16 mouse cellular contexts compared by ENCODE assay signal in genomic region chr19:38316602-38317313, GRCm38 (mm10). TPM values are rescaled to one million over a fixed set of nuclear protein-coding genes. Genes with fewer than 3 reads are reported as not detected.
A peak's percentile ranks its signal among the peaks of the same experiment; 100 is the strongest.
DNase-seq lines count a peak whose midpoint lies in the region; ATAC-seq and TF ChIP-seq lines count a peak whose summit lies in the region.
"Had no signal": no experiment of that assay in that cellular context is flagged by ENCODE, and none has a peak within 500 bp of the region (broad histone marks: within the 10 kb centered on the region; RNA-seq: fewer than 3 reads in every experiment).

No protein-coding gene starts in this region.

- ATAC-seq in heart, embryonic 12.5 days (ENCODE audit: insufficient number of reproducible peaks, low FRiP score): no peak
- ATAC-seq: intestine, postnatal 0 days; liver, embryonic 12.5 days had no signal

- TF ChIP-seq EP300 in heart, adult 2 months (IDR thresholded peaks at IDR 0.05; ENCODE audit: insufficient read depth, low read depth, low read length): peak; percentile 64; the same call in 1 of the 2 replicates

- no peak overlapping the region for H3K9ac ChIP-seq in heart, adult 2 months (ENCODE audit: low read depth, low read length)
- H3K9ac ChIP-seq in heart, embryonic 12.5 days: no peak overlapping the region
- H3K9ac ChIP-seq: liver, embryonic 12.5 days had no signal

- WGBS in heart, adult 2 months: 57% methylated on average over 6 of the region's 6 CpGs
- WGBS in heart, embryonic 12.5 days: 68% methylated on average over 6 of the region's 6 CpGs
- 90% methylated on average over 6 of the region's 6 CpGs for WGBS in forebrain, embryonic 10.5 days

- H3K4me2 ChIP-seq in heart, embryonic 12.5 days: no peak overlapping the region
- H3K4me2 ChIP-seq: liver, embryonic 12.5 days had no signal

- H3K36me3 ChIP-seq in heart, adult 2 months (ENCODE audit: control insufficient read depth, insufficient read depth, low read length): no peaks in the 10 kb centered on the region
- H3K36me3 ChIP-seq in heart, embryonic 12.5 days: no peaks in the 10 kb centered on the region
- H3K36me3 ChIP-seq in forebrain, embryonic 10.5 days (replicated peaks): no peaks in the 10 kb centered on the region
- H3K36me3 ChIP-seq: hindbrain, embryonic 10.5 days; liver, embryonic 12.5 days had no signal

- peak overlapping the region; percentile 28; the same call in 1 of the 2 replicates for H3K27ac ChIP-seq in heart, adult 2 months
- no peak overlapping the region for H3K27ac ChIP-seq in heart, embryonic 12.5 days (ENCODE audit: poor library complexity, severe bottlenecking)
- no peak overlapping the region for H3K27ac ChIP-seq in forebrain, embryonic 10.5 days
- H3K27ac ChIP-seq: hindbrain, embryonic 10.5 days; liver, embryonic 12.5 days had no signal

- H3K9me3 ChIP-seq in heart, embryonic 12.5 days (replicated peaks): 0 out of 2 replicates have a peak, but pooled peaks cover 5% of the 10 kb centered on the region
- peaks cover 5% of the 10 kb centered on the region; the same call in 1 of the 2 replicates for H3K9me3 ChIP-seq in forebrain, embryonic 10.5 days
- H3K9me3 ChIP-seq: hindbrain, embryonic 10.5 days; liver, embryonic 12.5 days had no signal

- intact Hi-C loops in heart, adult 2 months (cut with DNase I): no loop called here
- intact Hi-C loops in heart, postnatal 14 days (cut with DNase I): no loop called here

- peak; percentile 31 to 59 for DNase-seq in heart, adult 2 months
- DNase-seq in cerebellum, adult 11 months: peak; percentile 14
- peak; percentile 13 to 32 for DNase-seq in cerebellum, postnatal 36 days
- DNase-seq in heart, postnatal 14 days: peak; percentile 18 to 22
- DNase-seq in forebrain, embryonic 10.5 days (ENCODE audit: extremely low spot score, low spot score): no peak
- DNase-seq in right cerebral cortex, adult 2 months (ENCODE audit: low spot score in 2 of 2): no peak
- DNase-seq in c-Kit-positive CD71-positive TER-119-positive erythroid progenitor cells, embryonic 14.5 days (ENCODE audit: low spot score): no peak
- DNase-seq: B cell, adult 2 months; kidney, postnatal 4 days; lung, postnatal 14 days; right cerebral cortex, postnatal 14 days; thymus, adult 2 months had no signal

- no peaks in the 10 kb centered on the region for H3K27me3 ChIP-seq in heart, adult 2 months (ENCODE audit: control insufficient read depth, insufficient read depth, low read length)
- H3K27me3 ChIP-seq in heart, embryonic 12.5 days (replicated peaks): no peaks in the 10 kb centered on the region
- H3K27me3 ChIP-seq in forebrain, embryonic 10.5 days (ENCODE audit: poor library complexity, severe bottlenecking): no peaks in the 10 kb centered on the region
- H3K27me3 ChIP-seq: liver, embryonic 12.5 days had no signal

- no peak overlapping the region for H3K4me3 ChIP-seq in heart, adult 2 months
- H3K4me3 ChIP-seq in heart, embryonic 12.5 days: no peak overlapping the region
- H3K4me3 ChIP-seq in forebrain, embryonic 10.5 days: no peak overlapping the region
- H3K4me3 ChIP-seq: hindbrain, embryonic 10.5 days; liver, embryonic 12.5 days had no signal

- no peaks in the 10 kb centered on the region for H3K79me2 ChIP-seq in heart, adult 2 months (replicated peaks; ENCODE audit: control insufficient read depth, insufficient read depth, low read length)

- 0 out of 2 replicates have a peak, but pooled peaks cover 1% of the 10 kb centered on the region for H3K4me1 ChIP-seq in heart, adult 2 months (ENCODE audit: control insufficient read depth, insufficient read depth, low read length)
- H3K4me1 ChIP-seq in heart, embryonic 12.5 days (replicated peaks): no peaks in the 10 kb centered on the region
- H3K4me1 ChIP-seq in forebrain, embryonic 10.5 days: no peaks in the 10 kb centered on the region
- H3K4me1 ChIP-seq: hindbrain, embryonic 10.5 days; liver, embryonic 12.5 days had no signal

- no peak for TF ChIP-seq CTCF in heart, adult 2 months (IDR thresholded peaks at IDR 0.05)

- no peak for TF ChIP-seq POLR2A in heart, adult 2 months (IDR thresholded peaks at IDR 0.05; ENCODE audit: insufficient read depth, low read depth, low read length)

RNA-seq across cellular contexts. Expression of gene Lgi1, which starts 52.4 kb away (rescaled TPM):
- total RNA-seq in heart, adult 2 months (2021): 1 to 10 TPM; 2.2 to 4.6 TPM
- polyA plus RNA-seq in heart, adult 2 months (2012; rRNA removed): 1.6 and 6.4 TPM in 2 replicates
- not detected in 2 replicates for polyA plus RNA-seq in heart, embryonic 12.5 days (2016; fragmentation: Nextera tagmentation; extraction: Ambion mirVana)
- 1 to 10 TPM; 1.6 to 1.8 TPM for total RNA-seq in heart, postnatal 14 days (2021)
- 0.25 and 0.63 TPM in 2 replicates for polyA plus RNA-seq in forebrain, embryonic 10.5 days (2016; fragmentation: Nextera tagmentation; extraction: Ambion mirVana)

Comparison
In these comparisons a context has a peak if more than half of its experiments do, and no peak if none do; other contexts are left out.
1. DNase-seq: peak in heart, adult 2 months (2 of 2), cerebellum, adult 11 months (single experiment), cerebellum, postnatal 36 days (2 of 2) and heart, postnatal 14 days (2 of 2); none in forebrain, embryonic 10.5 days (single experiment), right cerebral cortex, adult 2 months (0 of 2) and c-Kit-positive CD71-positive TER-119-positive erythroid progenitor cells, embryonic 14.5 days (single experiment).